Mouse (Mus musculus): Measurements from ENCODE around the gene Cdk14. TPM values are rescaled to one million over a fixed set of nuclear protein-coding genes. Genes with fewer than 3 reads are reported as not detected.

Gene Cdk14
- polyA plus RNA-seq (2014; fragmentation: Illumina TruSeq; extraction: RNeasy Lipid Tissue Mini Kit (QIAGEN cat#74804); ENCODE audit: low read depth, low replicate concordance) = 8.5 TPM

DNA sequence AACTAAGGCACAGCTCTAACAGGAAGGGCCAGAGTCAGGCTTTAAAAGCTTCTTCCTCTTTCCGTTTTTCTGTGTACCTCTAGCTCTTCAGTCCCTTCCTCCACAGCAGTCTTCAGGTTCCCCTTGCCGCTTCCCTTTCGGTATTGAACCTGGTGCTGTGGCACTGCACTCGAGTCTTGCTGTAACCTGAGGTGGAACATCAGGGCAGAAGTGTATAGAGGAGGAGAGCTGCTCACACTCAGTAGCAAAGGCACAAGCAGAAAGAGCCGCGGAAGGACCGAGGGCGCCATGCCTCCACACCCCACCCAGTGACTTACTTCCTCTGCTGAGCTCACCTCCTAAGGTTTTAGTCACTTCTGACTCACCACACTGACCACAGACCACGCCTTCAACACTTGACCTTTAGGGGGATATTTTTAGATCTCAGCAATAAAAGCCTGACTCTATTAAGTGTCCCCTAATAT lies at the start of gene Cdk14:
Cdk14 (minus strand) TSS at position 321 of the 464 bp plus-strand sequence.

DNA sequence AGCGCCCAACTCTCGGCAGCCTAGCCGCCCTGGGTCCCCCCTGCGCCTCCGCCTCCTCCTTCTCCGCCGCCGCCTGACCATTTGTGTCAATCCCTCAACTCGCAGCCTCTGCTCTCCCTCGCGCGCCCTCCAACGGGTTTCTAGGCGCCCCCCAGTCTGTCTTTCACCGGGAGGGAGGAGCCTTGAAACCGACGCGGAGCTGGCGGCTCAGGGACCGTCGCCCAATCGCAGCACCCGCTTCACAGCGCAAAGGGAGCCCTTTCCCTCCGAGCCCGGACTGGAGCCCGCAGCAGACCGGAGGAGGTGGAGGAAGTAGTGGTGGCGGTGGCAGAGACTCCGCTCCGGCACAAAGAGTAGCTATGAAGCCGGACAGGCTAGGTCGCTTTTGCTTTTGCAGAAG lies 662.2 kb downstream of the Cdk14 start, which contains the start of gene Fzd1:
Fzd1 (minus strand) TSS at position 134 of the 400 bp plus-strand sequence.

Other genes starting within 250 kb of the Cdk14 start
- 294 TPM for gene 1700015F17Rik, start 58.8 kb upstream of the Cdk14 start, polyA plus RNA-seq (2014; fragmentation: Illumina TruSeq; extraction: RNeasy Lipid Tissue Mini Kit (QIAGEN cat#74804); ENCODE audit: low read depth, low replicate concordance)
- 10.7 TPM for gene Cldn12, start 94.6 kb upstream of the Cdk14 start, polyA plus RNA-seq (2014; fragmentation: Illumina TruSeq; extraction: RNeasy Lipid Tissue Mini Kit (QIAGEN cat#74804); ENCODE audit: low read depth, low replicate concordance)
- gene Gtpbp10, start 139.2 kb upstream of the Cdk14 start, polyA plus RNA-seq (2014; fragmentation: Illumina TruSeq; extraction: RNeasy Lipid Tissue Mini Kit (QIAGEN cat#74804); ENCODE audit: low read depth, low replicate concordance) = 16.9 TPM
- 0.49 TPM for gene Gm8773, start 153.5 kb upstream of the Cdk14 start, polyA plus RNA-seq (2014; fragmentation: Illumina TruSeq; extraction: RNeasy Lipid Tissue Mini Kit (QIAGEN cat#74804); ENCODE audit: low read depth, low replicate concordance)
- 814 TPM for gene Cfap69, start 243.9 kb upstream of the Cdk14 start, polyA plus RNA-seq (2014; fragmentation: Illumina TruSeq; extraction: RNeasy Lipid Tissue Mini Kit (QIAGEN cat#74804); ENCODE audit: low read depth, low replicate concordance)